Mouse (Mus musculus) gastrocnemius, adult 2 months (tissue): ENCODE data around the gene Inpp1. TPM values are rescaled to one million over a fixed set of nuclear protein-coding genes. Genes with fewer than 3 reads are reported as not detected.

Source experiments
- DNase-seq: peaks from one replicate; pipeline ENCODE4 v3.0.0; 2022
- H3K27ac ChIP-seq: fragments of 200-600 bp; 2 replicates; pipeline ENCODE4 v1.8.1; 2022; ENCODE audit warnings: mild to moderate bottlenecking
- H3K4me3 ChIP-seq: fragments of 200-600 bp; 2 replicates; pipeline ENCODE4 v1.8.1; 2022; ENCODE audit warnings: mild to moderate bottlenecking, moderate library complexity
- CTCF ChIP-seq: fragments of 200-600 bp; IDR thresholded peaks from 2 replicates; pipeline ENCODE4 v1.8.1; 2022; ENCODE audit warnings: antibody characterized with exemption, mild to moderate bottlenecking, moderate library complexity
- intact Hi-C: fragments of 180-260 bp; cut with DNase I; formaldehyde crosslinking; loops from one replicate; pipeline ENCODE4 v1.15.1; 2025
- total RNA-seq, 2 experiments: library from RNA; stranded (reverse); gene quantifications; 2 replicates each; pipeline ENCODE4 v1.2.3; 2021

Gene Inpp1
- total RNA-seq, 2 experiments from 2014 or later, result 6.4 to 6.8 TPM

DNA sequence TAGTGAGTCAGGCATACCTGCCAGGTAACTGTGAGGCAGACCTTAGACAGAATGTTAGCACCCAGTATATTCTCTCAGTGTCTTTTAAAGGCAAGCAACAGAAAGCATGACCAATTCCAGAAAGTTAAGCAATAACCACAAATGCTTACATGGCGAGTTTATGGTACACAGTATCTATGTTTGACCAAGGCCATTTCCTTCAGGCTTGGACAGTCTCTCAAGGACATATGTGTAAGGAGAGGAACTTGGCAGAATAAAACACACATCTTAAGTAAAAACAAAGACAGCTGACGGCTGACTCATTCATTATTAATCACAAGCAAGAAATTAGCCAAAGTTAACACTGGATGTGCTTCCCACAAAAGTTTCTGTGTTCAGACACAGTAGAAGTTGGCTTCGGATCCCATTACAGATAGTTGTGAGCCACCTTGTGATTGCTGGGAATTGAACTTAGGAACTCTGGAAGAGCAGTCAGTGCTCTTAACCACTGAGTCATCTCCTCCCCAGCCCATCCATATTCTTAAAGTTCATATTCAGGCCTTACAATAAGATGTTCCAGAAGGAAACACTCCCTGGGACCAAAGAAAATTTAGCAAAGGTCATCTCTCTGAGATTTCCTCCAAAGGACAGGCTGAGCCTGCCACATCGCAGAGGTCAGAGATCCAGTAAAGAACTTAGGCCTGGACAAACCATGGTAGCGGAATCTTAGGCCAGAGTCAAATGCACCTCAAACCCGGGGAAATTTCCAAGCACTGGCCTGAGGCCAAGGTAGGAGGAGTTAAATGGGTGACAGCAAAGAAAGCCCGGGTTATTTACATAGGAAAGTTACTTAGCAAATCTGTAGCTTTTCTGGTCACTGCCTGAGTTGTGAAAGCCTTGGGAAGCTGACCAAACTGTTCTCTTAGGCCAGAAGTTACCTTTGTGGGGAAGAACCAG lies 52.0 kb downstream of the Inpp1 start:
- no peak for DNase-seq
- TF ChIP-seq CTCF, result no peak
- intact Hi-C loops, result no loop called here
- no peak overlapping the region for H3K27ac ChIP-seq
- no peak overlapping the region for H3K4me3 ChIP-seq

DNA sequence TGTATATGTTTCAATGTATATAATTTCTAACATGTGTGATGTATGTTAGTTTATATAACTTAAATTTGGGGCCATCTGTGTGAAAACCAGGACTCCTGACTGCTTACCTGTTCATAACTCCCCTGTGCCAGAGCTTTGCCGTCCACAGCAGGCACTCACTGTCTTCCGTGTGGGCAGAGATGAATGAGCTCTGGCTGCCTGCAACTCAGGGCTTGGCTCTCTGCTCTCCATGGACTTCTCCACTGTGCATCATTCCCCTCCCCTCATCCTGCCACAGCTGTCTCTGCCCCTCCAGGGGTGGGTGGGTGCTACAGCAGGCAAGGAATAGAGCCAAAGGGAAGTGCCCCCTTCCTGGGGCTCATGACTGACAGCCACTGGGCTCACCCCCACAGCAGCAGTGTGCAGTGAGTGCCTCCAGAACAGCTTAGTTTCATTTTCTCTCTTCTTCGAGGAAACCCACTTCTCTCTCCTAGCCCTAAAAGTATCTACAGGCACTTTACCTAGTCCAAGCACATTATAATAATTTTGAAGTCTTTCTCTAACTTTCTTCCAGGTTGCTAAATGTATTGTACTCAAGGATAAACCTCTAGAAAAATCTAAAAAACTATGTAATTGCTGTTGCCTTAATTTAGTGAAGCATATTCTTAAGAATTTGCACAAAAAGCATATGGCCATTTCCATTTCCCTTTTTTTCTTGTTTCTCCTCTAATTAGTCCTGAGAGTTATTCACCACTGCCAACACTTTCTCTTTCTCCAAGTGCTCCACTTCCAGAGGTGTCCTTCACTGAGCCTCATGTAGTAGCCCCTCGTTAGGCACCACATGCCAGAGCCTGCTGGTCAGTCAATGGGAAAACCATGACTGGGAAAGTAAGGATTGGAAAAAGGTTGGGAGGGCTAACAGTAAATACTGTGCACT lies 53.3 kb downstream of the Inpp1 start:
- TF ChIP-seq CTCF, result no peak
- intact Hi-C loops, result no loop called here
- H3K4me3 ChIP-seq, result no peak overlapping the region
- DNase-seq, result no peak
- H3K27ac ChIP-seq, result no peak overlapping the region

DNA sequence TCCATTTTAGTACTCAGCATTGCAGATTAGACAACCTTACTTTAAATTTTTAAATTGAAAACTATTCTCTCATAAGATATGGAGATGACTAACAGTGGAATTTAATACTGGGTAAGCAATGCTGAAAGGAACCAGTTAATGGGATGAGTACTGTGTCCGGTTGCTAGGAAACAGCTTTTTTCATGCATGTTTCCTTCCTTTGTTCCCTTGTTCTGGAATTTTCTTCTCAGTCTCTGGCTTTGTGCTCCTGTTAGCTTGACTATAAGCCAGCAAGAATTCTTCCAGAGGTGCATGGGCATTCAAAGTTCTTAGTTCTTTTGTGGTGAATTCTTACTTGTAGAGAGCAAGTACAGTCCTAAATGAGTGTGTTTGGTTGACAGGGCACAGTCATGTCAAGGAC lies 59.3 kb downstream of the Inpp1 start:
- Histone ChIP-seq H3K4me3 (no peak overlapping the region), H3K27ac (no peak overlapping the region)
- DNase-seq, result no peak
- no peak for TF ChIP-seq CTCF
- intact Hi-C loops, result no loop called here

DNA sequence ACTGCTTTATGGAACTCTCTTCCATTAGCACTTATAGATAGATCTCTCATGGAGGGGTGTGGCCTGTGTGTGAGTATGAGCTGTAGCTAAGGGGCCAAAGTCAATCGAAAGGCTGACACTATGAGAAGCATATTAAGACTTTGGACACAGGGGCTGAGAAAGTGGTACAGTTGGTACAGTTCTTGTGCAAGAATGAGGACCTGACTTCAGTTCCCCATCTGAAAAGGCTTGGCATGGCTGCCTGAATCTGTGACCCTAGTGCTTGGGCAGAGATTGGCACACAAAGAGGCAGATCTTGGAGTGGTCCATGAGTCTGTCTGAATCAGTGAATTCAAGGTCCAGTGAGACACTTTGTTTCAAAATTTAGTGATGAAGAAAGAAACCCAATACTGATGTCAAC lies 63.2 kb downstream of the Inpp1 start:
- intact Hi-C loops, result no loop called here
- no peak overlapping the region for H3K27ac ChIP-seq

DNA sequence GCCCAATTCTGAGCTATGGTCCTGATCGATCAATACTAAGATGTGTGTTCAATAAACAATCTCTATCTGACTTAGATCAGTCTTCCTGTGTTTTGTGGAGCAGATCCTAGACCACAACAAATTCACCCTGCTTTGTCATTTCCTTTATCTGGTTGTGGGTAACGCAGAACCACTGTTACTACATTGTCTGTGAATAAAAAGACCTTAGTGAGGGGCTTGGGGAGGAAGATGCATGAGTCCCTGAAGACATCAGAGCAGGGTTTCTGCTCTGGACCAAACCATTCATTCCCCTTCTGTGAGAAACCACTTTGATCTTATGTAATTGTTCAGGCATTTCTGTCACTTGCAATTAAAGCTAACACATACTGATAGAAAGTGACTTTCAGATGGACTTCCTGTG lies 63.7 kb downstream of the Inpp1 start:
- intact Hi-C loops, result no loop called here
- no peak overlapping the region for H3K4me3 ChIP-seq
- no peak overlapping the region for H3K27ac ChIP-seq
- DNase-seq, result no peak
- no peak for TF ChIP-seq CTCF

More for the DNA sequence above, 63.2 kb downstream of the Inpp1 start:
- no peak for TF ChIP-seq CTCF
- no peak for DNase-seq
- H3K4me3 ChIP-seq, result no peak overlapping the region

DNA sequence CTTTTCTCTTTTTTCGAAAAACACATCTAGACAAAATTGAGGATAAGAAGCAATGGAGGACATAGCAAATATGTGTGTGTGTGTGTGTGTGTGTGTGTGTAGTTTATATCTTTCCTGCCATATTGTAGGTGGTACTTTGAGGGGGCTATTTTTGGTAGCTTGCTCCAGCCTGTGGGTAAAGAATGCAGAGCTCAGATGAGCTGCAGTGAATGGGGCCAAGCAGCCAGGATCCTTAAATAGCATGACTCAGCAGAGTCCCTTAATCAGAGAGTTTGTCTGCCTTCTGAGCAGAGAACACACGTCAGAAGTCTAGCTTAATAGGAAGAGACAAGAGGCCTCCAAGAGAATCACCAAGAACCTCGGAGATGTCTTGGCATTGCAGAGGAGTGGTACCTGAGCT lies 64.8 kb downstream of the Inpp1 start:
- intact Hi-C loops, result no loop called here
- Histone ChIP-seq H3K27ac (no peak overlapping the region), H3K4me3 (no peak overlapping the region)
- no peak for TF ChIP-seq CTCF
- no peak for DNase-seq

DNA sequence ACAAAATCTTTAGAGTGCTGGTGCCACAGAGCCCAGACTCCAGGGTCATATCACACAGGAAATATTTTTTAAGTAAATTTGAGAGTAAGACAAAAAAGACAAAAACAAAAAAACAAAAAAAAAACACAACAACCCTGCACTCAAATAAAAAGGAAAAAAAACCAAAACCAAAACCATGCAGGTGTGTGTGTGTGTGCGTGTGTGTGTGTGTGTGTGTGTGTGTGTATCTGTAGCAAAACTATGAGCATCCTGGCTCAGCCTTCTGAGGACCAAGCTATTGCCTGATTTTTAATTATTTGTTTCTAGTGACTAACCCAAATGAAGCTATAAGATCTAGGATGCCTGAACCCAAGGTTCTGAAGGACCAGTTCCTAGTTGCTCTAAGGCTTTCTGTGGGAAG lies 65.9 kb downstream of the Inpp1 start:
- no peak for TF ChIP-seq CTCF
- intact Hi-C loops, result no loop called here
- no peak overlapping the region for H3K27ac ChIP-seq
- H3K4me3 ChIP-seq, result no peak overlapping the region
- DNase-seq, result no peak

DNA sequence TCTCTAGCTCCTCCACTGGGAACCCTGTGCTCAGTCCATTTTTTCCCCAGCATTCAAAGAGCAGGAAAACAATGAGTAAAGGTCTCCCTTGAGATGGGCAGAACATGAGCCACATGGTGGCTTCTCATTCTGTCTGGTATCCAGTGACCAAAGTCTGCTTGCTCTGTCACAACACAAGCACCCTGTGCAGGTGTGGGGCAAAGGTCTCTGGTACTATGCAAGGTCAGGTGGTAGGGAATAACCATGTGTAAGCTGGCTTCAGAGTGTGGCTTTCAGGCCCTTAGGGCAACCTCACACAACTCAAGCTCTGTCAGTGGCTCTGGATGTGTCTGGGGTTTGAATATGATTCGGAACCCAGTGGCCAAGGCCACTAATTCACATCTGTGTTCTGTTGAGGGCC lies 67.5 kb downstream of the Inpp1 start:
- no peak for TF ChIP-seq CTCF
- Histone ChIP-seq H3K4me3 (no peak overlapping the region), H3K27ac (no peak overlapping the region)
- no peak for DNase-seq
- intact Hi-C loops, result loop anchor here (2.0 to 10.0 kb wide), 3 partner anchors 101 to 455 kb away; no protein-coding TSS in a partner anchor

DNA sequence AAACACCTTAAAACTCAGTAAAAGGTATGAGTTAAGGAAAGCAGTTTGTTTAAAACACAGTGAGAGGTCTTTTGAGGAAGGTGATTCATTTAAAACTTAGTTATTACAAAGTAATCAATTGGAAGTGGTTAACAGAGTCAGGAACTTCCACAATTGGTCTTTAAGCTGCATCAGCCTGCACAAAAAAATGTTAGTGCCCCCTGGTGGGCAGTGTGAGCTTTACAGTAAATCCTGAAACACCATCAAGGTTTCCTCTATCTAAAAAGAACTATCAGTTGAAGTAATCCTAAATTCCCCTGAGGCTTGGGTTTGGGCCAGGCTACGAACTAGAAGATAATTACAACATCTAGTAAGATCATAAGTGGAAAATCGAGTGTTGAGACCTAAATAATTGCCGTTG lies 69.2 kb downstream of the Inpp1 start:
- Histone ChIP-seq H3K27ac (no peak overlapping the region), H3K4me3 (no peak overlapping the region)
- intact Hi-C loops, result loop anchor here (2.0 to 10.0 kb wide), 3 partner anchors 99 to 453 kb away; no protein-coding TSS in a partner anchor
- peak; percentile 62 for DNase-seq
- peak; percentile 80 for TF ChIP-seq CTCF

DNA sequence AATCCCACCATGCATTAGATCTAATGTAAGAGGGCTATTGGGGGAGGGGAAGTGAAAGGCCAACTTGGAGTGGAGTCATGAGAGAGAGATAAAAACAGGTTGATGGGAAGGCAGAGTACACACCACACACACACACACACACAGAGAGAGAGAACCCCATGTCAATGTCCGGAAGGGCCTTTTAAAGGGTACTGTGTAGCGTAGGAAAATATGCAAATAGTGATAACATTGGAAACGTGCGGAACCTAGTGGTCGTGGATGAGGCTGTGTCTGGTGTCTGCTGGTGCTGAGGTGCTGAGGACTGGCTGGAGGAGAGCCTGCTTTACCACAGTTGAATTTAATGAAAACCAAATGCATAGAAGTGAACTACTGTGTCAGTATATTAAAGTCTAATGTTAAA lies 74.9 kb downstream of the Inpp1 start:
- H3K4me3 ChIP-seq, result no peak overlapping the region
- no peak for TF ChIP-seq CTCF
- DNase-seq, result no peak
- H3K27ac ChIP-seq, result no peak overlapping the region
- intact Hi-C loops, result loop anchor here (10.0 kb wide), 1 partner anchor 448 kb away; no protein-coding TSS in a partner anchor

Other genes starting within 250 kb of the Inpp1 start
- gene Nemp2, start 187.0 kb downstream of the Inpp1 start, total RNA-seq, result under 1 TPM; 0.39 to 0.48 TPM
- gene Mfsd6, start 90.2 kb downstream of the Inpp1 start, total RNA-seq, result 1 to 10 TPM; 5.9 to 7.3 TPM
- 10 to 100 TPM; 32.1 to 44.4 TPM for gene Hibch, start 27.2 kb upstream of the Inpp1 start, total RNA-seq
- 1 to 10 TPM; 1.0 to 1.1 TPM for gene 1700019D03Rik, start 202.5 kb upstream of the Inpp1 start, total RNA-seq
- 10 to 100 TPM; 34.7 to 67.0 TPM for gene Mstn, start 244.0 kb upstream of the Inpp1 start, total RNA-seq